Mouse (Mus musculus) spleen, adult 2 months (tissue): ENCODE measurements around the gene Tprg. TPM values are rescaled to one million over a fixed set of nuclear protein-coding genes. Genes with fewer than 3 reads are reported as not detected.

Experiments used
- DNase-seq, 2 experiments: peaks; one replicate each; pipeline versions ENCODE4 v3.0.0 to v3.0.0-alpha.2; 2012 to 2021; ENCODE audit warnings: low spot score in 2 of 2, low read depth in 1 of 2
- H3K27ac ChIP-seq: fragments of 200-500 bp; 2 replicates; pipeline ENCODE4 v1.5.1; 2012; ENCODE audit warnings: low read length, inconsistent platforms; ENCODE audit not compliant: insufficient read depth
- H3K27me3 ChIP-seq: fragments of 200-500 bp; 2 replicates; pipeline ENCODE4 v1.6.1; 2012; ENCODE audit warnings: mild to moderate bottlenecking, moderate library complexity, low read length, inconsistent platforms; ENCODE audit not compliant: control insufficient read depth, insufficient read depth
- H3K36me3 ChIP-seq: fragments of 200-500 bp; 2 replicates; pipeline ENCODE4 v1.6.1; 2012; ENCODE audit warnings: mild to moderate bottlenecking, low read length, inconsistent platforms; ENCODE audit not compliant: control insufficient read depth, insufficient read depth
- H3K4me1 ChIP-seq: fragments of 200-500 bp; 2 replicates; pipeline ENCODE4 v1.6.1; 2011; ENCODE audit warnings: inconsistent platforms; ENCODE audit not compliant: control insufficient read depth, insufficient read depth, insufficient read length
- H3K4me3 ChIP-seq: fragments of 200-500 bp; 2 replicates; pipeline ENCODE4 v1.5.1; 2011; ENCODE audit warnings: mild to moderate bottlenecking, inconsistent platforms; ENCODE audit not compliant: insufficient read depth, insufficient read length; ENCODE audit errors: extremely low read depth
- CTCF ChIP-seq: fragments of 200-500 bp; IDR thresholded peaks from 2 replicates; pipeline ENCODE4 v1.5.1; 2011; ENCODE audit warnings: mild to moderate bottlenecking, inconsistent platforms; ENCODE audit not compliant: insufficient read depth, insufficient read length, insufficient replicate concordance; ENCODE audit errors: extremely low read depth
- POLR2A ChIP-seq: fragments of 200-500 bp; IDR thresholded peaks from 2 replicates; pipeline ENCODE4 v1.6.1; 2011; ENCODE audit warnings: low read depth, low read length, inconsistent platforms
- whole genome bisulfite sequencing: fragments of 180-500 bp; shearing (Covaris S2); methylation state at CpG from one replicate; pipeline ENCODE4 v1.1.7; 2018; 5-methylcytosine and 5-hydroxymethylcytosine counted together
- polyA plus RNA-seq: library from polyadenylated mRNA; depleted of rRNA; stranded (reverse); fragments of >200 nt; gene quantifications from 2 replicates; pipeline ENCODE4 v1.2.3, GENCODE M21; 2012

Tprg gene
- polyA plus RNA-seq, 1 experiment = not detected

GRCm38 (mm10) chr16:25424001-25424400, 137.4 kb downstream of the Tprg start:
- no peak overlapping the region for H3K4me3 ChIP-seq
- TF ChIP-seq CTCF = no peak
- no peak for TF ChIP-seq POLR2A
- H3K4me1 ChIP-seq = peaks cover 8% of the 10 kb centered on the region; the same call in 1 of the 2 replicates
- DNase-seq = no peak
- no peaks in the 10 kb centered on the region for H3K27me3 ChIP-seq
- no peaks in the 10 kb centered on the region for H3K36me3 ChIP-seq
- H3K27ac ChIP-seq = no peak overlapping the region
- 60% methylated on average over 4 of the region's 4 CpGs for WGBS

DNA sequence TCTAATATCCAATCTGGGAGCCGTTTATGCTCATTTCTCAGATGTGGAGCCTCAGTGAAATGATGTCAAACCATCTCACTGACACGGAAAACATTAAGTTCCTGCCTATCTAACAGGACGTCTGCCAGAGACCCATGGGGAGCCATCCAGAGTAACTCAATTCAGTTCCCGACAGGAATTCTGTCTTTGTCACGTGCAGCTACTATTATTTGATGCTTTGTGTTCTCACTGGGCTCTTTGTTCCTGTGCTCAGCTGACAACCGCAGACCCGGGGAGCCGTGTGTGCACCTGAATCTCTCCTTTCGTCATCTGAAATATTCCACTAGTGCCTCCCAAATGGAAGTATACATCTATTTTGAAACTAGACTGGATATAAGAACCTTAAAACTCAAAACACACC, 138.3 kb downstream of the Tprg start:
- TF ChIP-seq CTCF (no peak), POLR2A (no peak)
- DNase-seq = no peak
- WGBS = 88% methylated on average over 9 of the region's 9 CpGs
- no peaks in the 10 kb centered on the region for H3K36me3 ChIP-seq
- H3K4me3 ChIP-seq = no peak overlapping the region
- peaks cover 8% of the 10 kb centered on the region; the same call in 1 of the 2 replicates for H3K4me1 ChIP-seq
- no peak overlapping the region for H3K27ac ChIP-seq
- no peaks in the 10 kb centered on the region for H3K27me3 ChIP-seq

DNA sequence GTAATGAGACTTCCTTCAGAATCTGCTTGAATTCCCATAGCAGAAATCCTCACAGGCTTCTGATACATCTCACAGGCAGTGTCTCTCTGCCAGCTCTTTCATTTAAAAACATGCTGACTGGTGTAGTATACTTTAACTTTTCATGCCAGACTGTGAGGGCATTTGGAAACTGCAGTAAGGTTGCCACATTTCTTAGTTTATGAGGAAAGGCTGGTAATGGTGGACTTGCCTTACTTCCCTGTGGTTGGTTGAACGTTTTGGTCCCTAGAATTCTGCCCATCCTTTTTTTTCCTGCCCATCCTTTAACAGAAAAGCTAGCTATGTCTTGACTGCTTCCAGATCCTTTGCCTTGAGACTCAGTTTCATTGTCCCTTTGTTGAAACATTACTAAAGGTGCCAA, 138.8 kb downstream of the Tprg start:
- no peak for DNase-seq
- H3K27ac ChIP-seq = no peak overlapping the region
- no peak overlapping the region for H3K4me3 ChIP-seq
- TF ChIP-seq POLR2A (no peak), CTCF (no peak)
- peaks cover 8% of the 10 kb centered on the region; the same call in 1 of the 2 replicates for H3K4me1 ChIP-seq
- H3K27me3 ChIP-seq = no peaks in the 10 kb centered on the region
- WGBS = 54% methylated on average over 1 of the region's 1 CpGs
- no peaks in the 10 kb centered on the region for H3K36me3 ChIP-seq

DNA sequence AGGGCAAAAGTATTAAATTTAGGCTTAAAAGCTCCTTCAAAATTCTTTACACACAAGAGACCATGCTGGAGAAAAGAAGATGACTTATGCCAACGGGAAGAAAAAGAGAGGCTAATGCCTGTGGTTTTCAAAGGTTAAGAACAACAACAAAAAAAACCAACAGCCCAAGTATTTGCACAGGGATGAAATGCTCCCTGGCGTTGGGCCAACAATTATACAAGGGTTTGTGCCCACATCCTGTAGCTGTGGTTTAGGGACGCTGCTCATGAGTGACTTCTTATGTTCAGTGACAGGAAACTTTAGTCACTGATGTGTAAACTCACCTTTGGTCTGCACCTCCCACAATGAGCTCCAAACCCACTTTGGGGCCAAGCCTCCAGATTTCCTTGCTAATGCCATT, 139.6 kb downstream of the Tprg start:
- Histone ChIP-seq H3K27ac (no peak overlapping the region), H3K4me3 (no peak overlapping the region), H3K4me1 (peaks cover 8% of the 10 kb centered on the region; the same call in 1 of the 2 replicates), H3K36me3 (no peaks in the 10 kb centered on the region), H3K27me3 (no peaks in the 10 kb centered on the region)
- peak; percentile 71 to 77 for DNase-seq
- TF ChIP-seq POLR2A (no peak), CTCF (no peak)
- under 1% methylated on average over 3 of the region's 3 CpGs for WGBS

GRCm38 (mm10) chr16:25440039-25440438, 153.4 kb downstream of the Tprg start:
- no peak for TF ChIP-seq CTCF
- no peak for TF ChIP-seq POLR2A
- no peaks in the 10 kb centered on the region for H3K27me3 ChIP-seq
- no peaks in the 10 kb centered on the region for H3K4me1 ChIP-seq
- no peaks in the 10 kb centered on the region for H3K36me3 ChIP-seq
- no peak for DNase-seq
- H3K27ac ChIP-seq = no peak overlapping the region
- no peak overlapping the region for H3K4me3 ChIP-seq
- 75% methylated on average over 2 of the region's 2 CpGs for WGBS

DNA sequence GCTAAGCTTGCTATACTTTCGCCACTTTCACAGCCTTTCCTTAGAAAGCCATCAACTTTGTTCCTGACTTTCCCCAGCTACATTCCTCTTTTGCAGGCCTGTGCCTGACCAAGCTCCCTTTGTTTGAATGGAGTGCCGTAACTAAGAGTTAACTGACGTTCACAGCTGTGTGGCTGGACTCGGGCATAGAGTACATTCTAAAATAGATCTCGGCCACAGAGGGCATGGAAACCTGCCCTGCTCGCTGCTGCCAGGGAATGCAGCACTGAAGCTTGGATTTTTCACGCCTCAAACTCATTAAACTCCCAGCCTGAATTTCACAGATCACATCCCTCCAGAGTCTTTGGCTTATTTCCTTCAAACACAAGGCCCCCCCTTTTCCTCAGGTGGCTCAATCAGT, 159.0 kb downstream of the Tprg start:
- no peak overlapping the region for H3K4me3 ChIP-seq
- TF ChIP-seq CTCF (no peak), POLR2A (no peak)
- H3K27me3 ChIP-seq = no peaks in the 10 kb centered on the region
- no peaks in the 10 kb centered on the region for H3K36me3 ChIP-seq
- no peaks in the 10 kb centered on the region for H3K4me1 ChIP-seq
- no peak for DNase-seq
- WGBS = 87% methylated on average over 7 of the region's 7 CpGs
- no peak overlapping the region for H3K27ac ChIP-seq

DNA sequence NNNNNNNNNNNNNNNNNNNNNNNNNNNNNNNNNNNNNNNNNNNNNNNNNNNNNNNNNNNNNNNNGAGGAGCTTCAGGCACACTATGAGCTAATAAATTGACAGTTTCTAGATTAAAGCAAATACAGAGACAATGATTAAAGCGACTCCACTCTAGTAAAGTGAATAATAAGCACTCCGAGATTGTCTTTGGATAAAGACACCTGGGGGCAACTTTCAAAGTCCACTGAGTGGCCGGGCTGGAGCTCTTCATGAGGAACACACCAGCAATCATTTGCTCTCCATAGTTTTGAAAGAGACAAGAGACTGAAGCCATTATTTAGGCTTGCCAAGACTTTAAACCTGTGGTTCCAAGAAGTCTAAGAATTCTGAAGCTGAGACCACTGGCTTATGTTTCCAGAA, 164.9 kb downstream of the Tprg start:
- no peak for DNase-seq
- no peaks in the 10 kb centered on the region for H3K4me1 ChIP-seq
- 97% methylated on average over 3 of the region's 3 CpGs for WGBS
- H3K36me3 ChIP-seq = no peaks in the 10 kb centered on the region
- H3K4me3 ChIP-seq = no peak overlapping the region
- H3K27me3 ChIP-seq = no peaks in the 10 kb centered on the region
- no peak overlapping the region for H3K27ac ChIP-seq
- TF ChIP-seq POLR2A = no peak
- no peak for TF ChIP-seq CTCF
